Mouse (Mus musculus) layer of hippocampus, postnatal 10 days (tissue): ENCODE data around the gene Mpv17l2. TPM values are rescaled to one million over a fixed set of nuclear protein-coding genes. Genes with fewer than 3 reads are reported as not detected.

Source experiments
- DNase-seq, 2 experiments: peaks; one replicate each; pipeline ENCODE4 v3.0.0; 2021; ENCODE audit warnings: low spot score in 2 of 2
- long read RNA-seq: library from polyadenylated mRNA; stranded (forward); transcript quantifications from one replicate; pipeline ENCODE4 v2.0.0, GENCODE M21; 2023
- total RNA-seq, 2 experiments: library from RNA; stranded (reverse); gene quantifications; 2 replicates each; pipeline ENCODE4 v1.2.3; 2021

The Mpv17l2 gene
- total RNA-seq: 10 to 100 TPM; 45.3 to 49.9 TPM
- long read RNA-seq, transcript Mpv17l2-201 (5 exons, 980 nt): major isoform, 79 of 97 reads
- long read RNA-seq, partial matches to known transcripts: 3 of 97 reads
- long read RNA-seq, other reads (novel, unspliced or antisense): 14 of 97 reads

- DNase-seq: peak; percentile 92 to 94
Measured at GRCm38 (mm10) chr8:70760775-70761406, at the start of gene Mpv17l2. Mpv17l2 (minus strand) TSS chr8:70760946.

DNA sequence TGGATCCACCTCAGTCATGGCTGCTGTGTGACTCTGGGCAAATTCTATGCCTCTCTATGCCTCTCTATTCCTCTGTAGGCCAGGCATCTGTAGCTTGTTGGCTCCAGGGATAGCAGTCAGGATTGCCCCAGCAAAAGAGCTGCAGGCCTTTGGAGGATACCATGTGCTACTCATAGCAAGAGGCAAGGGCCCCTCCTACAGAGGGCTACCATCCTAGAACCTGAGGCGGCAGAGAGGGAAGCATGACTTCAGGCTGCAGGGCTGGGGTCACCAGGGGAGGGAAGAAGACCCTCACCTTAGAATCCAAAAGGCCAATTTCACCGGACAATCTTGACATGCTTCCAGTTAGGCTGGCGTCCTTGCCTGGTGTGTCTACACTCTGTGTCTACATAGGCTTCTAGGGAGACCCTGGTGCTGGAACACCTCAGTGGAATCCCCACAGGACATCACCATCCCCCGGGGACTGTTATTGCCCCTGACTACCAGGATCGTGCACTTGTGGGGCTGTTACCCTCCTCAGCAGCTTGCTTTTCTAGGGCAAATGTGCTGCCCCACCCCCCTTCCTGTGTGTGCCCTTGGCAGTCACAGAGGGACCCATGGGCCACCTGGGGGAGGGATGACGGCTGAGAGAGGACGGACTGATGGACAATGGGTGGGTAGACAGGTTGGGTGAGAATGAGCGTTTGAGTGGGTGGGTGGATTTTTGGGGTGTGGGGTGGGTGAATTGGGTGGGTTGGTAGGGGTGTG is 48.4 kb upstream of the Mpv17l2 start:
- no peak for DNase-seq

GRCm38 (mm10) chr8:70808239-70808638 is 47.5 kb upstream of the Mpv17l2 start, which contains the start of gene Il12rb1:
Il12rb1 (plus strand) TSS chr8:70808449.
- no peak for DNase-seq

- no peak for DNase-seq
Measured at GRCm38 (mm10) chr8:70807304-70807703, 46.6 kb upstream of the Mpv17l2 start.

DNA sequence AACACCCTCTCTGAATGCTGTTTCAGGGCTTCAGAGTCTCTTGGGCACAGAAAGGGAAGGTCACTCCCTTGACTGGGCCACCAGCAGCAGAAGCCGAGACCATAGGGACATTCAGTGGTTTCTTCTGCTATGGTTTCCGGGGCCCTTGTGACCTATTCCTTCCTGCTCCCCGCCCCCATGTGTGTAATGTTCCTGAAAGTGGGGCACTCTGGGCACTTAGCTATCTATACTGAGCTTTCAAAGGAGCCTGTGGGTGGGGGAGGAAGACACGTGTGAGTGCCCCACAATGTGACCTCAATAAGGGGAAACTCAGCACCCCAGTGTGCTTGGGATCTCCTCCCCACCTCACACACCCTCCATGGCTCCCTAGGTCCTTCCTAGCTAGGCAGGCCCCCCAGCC is 45.8 kb upstream of the Mpv17l2 start:
- DNase-seq: no peak

- DNase-seq: peak; percentile 78 to 84
Measured at GRCm38 (mm10) chr8:70804481-70805206, 43.9 kb upstream of the Mpv17l2 start, which contains the start of gene Mast3. Mast3 (minus strand) TSS chr8:70805054.

- DNase-seq: peak in 1 of 2 experiments; percentile 64
Measured at GRCm38 (mm10) chr8:70803761-70804480, 43.2 kb upstream of the Mpv17l2 start.

DNA sequence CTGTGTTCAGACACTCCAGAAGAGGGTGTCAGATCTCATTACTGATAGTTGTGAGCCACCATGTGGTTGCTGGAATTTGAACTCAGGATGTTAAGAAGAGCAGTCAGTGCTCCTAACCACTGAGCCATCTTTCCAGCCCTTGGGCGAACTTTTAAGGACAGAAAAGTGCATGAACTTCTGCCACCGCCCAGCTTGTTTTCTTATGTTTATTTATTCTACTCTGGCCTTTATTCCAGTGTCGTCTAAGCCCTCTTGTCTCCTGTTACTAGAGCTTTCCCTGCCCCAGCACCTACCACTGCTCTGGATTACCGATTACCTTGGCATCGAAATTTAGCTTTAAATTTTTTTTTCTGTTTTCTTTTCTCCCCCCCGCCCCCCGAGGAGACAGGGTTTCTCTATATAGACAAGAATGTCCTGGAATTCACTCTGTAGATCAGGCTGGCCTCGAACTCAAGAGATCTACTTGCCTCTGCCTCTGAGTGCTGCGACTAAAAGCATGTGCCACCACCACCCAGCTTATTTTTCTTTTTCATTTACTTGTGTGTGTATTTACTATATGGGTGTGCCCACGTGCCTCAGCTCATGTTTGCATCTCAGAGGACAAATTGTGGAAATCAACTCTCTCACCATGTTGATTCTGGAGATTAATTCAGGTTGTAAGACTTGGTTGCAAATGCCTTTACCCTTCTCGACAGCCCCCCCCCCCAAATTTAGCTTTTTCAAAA is 42.2 kb upstream of the Mpv17l2 start:
- DNase-seq: no peak

GRCm38 (mm10) chr8:70801830-70802229 is 41.1 kb upstream of the Mpv17l2 start:
- DNase-seq: no peak

DNA sequence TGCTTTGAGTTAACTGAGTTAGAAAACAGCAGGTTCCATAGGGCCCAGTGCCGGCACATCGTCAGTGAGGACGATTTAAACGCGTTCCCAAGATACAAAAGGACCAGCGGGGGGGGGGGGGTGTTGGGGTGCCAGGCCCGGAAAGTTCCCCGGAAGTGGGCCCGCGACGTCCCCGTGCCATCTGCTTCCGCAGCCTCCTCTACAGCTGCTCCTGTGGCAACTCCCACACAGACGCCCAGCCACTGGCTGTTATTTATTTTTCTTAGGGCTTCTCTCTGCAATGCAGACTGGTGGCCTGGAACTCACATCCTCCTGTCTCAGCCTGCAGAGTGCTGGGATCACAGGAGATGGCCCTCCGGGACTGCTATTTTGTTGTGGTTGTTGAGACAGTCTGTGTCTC is 40.4 kb upstream of the Mpv17l2 start:
- peak in 1 of 2 experiments; percentile 70 for DNase-seq

- DNase-seq: no peak
Measured at GRCm38 (mm10) chr8:70800648-70801047, 39.9 kb upstream of the Mpv17l2 start.

DNA sequence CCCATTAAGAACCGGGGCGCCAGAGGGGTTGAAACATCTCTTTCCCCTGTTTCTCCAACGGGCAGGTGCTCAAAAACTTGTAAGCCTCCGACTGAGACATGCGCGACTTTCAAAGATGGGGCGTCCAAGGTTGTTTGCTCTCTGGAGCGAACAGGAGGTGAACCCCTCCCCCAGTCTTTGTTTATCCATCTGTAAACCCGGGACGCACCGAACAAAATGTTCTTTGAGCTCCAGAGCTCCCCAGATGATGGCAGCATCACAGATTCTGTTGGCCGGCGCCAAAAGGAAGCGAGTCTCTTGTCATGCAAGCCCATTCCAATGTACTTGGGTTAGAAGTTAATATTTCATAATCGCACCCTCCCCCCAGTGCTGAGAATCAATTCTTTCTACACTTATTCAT is 37.5 kb upstream of the Mpv17l2 start:
- DNase-seq: peak in 1 of 2 experiments; percentile 67

- DNase-seq: peak; percentile 84 to 89
Measured at GRCm38 (mm10) chr8:70797081-70798070, 36.6 kb upstream of the Mpv17l2 start.

DNA sequence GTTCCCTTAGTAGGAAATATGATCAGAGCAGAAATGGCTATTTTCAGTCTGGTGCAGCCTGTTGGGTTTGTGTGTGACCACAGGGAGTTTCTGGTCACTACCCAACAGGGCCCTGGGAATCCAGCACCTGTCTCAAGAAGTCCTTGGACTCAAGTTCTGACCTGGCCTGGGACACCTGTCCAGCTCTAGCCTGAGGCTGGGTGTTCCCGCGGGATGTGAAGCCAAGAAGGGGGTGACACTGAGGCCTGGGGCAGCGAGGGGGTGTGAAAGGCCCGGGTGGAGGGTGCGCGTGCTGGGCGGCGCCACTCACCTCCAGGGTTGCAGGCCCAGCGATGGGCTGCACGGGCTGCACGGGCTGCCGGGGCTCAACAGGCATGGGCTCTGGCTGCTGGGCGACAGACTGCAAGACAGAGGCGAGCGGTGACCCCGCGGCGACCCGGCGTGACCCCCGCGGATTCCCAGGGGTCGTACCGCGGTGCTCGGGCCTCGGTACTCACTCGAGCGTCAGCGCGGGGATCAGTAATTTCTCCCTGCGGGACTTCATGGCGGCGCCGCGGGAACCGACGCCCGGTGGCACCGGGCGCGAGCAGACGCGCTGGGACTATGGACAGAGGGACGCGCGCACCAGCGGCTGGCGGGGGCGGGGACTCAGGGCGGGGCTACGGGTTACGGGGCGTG is 35.8 kb upstream of the Mpv17l2 start:
- DNase-seq: no peak

DNA sequence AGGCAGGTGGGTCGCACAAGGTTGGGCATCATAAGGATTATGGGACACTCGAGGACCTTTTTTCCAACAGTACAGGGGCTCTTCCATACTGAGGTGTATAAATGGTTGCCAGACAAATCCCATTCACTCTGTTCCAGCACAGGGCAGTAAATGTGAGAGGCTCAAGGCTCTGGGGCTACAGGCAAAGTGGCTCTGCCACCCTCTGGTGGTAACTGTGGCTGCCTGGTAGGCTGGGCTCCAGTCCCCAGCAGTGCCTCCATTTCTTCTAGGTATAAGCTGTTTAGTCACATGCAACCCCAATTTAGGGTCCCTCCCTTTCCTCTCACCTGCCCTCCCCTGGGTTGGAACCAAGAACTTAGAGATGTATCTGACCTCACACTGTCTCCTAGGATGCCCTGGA is 34.6 kb upstream of the Mpv17l2 start:
- no peak for DNase-seq

DNA sequence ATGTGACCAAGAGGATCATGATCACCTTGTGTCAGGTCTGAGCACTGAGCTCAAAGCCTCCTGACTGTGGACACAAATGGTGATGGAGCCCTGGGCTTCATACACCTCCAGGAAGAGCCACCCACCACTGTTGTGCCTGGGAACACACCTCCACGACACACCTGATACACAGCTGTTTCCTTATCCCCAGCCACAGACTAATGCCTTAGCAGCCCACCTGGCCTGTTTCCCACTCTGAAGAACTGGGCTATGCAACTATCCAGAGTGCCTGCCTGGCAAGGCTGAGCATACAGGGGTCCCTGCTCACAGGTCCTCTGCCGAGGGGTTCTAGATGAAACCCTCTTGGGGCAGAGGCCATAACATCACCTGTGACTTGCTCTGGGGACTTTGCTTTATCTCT is 33.5 kb upstream of the Mpv17l2 start:
- DNase-seq: no peak

GRCm38 (mm10) chr8:70792700-70793099 is 32.0 kb upstream of the Mpv17l2 start:
- DNase-seq: no peak

- DNase-seq: peak; percentile 99
Measured at GRCm38 (mm10) chr8:70791975-70792691, 31.4 kb upstream of the Mpv17l2 start.
